Mouse (Mus musculus) kidney, adult 11 months (tissue): ENCODE data around the gene Kif26b.

Experiments
- DNase-seq: peaks from one replicate; pipeline ENCODE4 v3.0.0; 2022

The Kif26b gene

GRCm38 (mm10) chr1:178667808-178668207 lies 138.9 kb downstream of the Kif26b start:
- no peak for DNase-seq

DNA sequence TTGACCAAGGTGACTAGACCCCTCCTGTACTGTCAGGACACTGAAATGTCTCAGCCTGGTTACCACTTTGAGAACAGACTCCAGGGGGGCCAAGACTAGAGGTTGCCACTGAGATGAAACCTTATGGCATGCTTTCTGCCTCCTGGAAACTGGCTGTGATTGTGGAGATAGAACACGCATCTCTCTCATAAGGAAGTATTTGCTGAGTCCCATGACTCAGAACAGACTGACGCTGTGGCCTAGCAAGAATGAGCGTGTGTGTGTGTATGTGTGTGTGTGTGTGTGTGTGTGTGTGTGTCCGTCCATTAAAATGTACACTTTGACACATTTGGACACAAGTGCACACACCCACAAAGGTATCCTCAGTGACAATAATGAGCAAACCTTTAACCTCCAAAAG lies 140.0 kb downstream of the Kif26b start:
- DNase-seq: peak; percentile 10

GRCm38 (mm10) chr1:178673051-178673450 lies 144.1 kb downstream of the Kif26b start:
- DNase-seq: no peak

GRCm38 (mm10) chr1:178673506-178673905 lies 144.6 kb downstream of the Kif26b start:
- DNase-seq: no peak

GRCm38 (mm10) chr1:178675542-178676252 lies 146.8 kb downstream of the Kif26b start:
- DNase-seq: no peak

DNA sequence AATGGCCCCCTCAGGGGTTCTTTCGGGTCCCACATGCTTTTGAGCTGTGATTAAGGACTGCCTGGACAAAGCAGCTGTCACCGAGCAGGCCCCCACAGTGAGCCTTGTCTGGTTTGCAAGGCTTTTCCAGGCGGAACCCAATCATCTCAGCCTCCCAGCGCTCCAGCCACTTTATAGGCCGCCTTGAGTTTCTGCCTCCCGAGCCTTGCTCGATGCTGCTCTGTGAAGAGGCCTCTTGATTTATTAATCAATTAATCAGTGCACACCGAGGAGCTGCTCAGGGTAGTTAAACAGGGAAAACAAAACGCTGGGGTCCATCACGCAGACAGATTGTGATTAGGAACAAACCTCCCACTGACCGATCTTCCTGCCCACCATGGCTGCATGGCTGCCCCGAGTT lies 148.2 kb downstream of the Kif26b start:
- DNase-seq: no peak

GRCm38 (mm10) chr1:178677630-178678221 lies 148.8 kb downstream of the Kif26b start:
- DNase-seq: no peak

GRCm38 (mm10) chr1:178683631-178684030 lies 154.7 kb downstream of the Kif26b start:
- DNase-seq: peak; percentile 14

DNA sequence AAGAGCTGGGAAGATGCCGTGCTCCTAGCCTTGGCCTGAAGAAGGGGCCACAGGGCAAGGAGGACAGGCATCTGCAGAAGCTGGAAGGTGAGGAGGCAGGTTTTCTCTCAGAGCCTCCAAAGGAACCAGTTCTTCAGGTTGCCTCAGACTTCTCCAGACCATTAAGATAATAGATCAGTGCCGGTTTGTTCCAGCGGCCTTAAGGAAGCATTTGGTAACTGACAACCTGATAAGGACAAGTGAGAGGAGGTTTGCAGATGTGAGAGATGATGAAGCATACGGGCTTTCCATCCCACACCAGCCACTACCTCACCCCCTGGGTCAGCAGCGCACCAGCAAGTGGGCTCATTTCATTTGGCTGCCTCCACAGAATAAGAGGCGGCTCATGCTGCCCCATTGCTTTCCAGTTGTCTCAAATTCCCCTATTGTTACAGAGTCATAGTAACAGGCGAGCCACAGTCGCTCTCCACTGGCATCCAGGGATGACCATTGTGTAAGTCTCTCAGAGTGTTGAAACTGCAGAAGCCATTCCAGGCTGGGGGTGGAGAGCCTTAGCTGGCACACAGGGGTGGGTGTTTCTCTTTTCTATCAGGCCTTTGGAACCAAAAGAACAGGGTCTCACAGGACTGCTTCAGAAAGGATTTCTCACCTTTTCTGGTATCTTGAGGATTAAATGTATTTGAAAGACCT lies 156.2 kb downstream of the Kif26b start:
- DNase-seq: no peak

DNA sequence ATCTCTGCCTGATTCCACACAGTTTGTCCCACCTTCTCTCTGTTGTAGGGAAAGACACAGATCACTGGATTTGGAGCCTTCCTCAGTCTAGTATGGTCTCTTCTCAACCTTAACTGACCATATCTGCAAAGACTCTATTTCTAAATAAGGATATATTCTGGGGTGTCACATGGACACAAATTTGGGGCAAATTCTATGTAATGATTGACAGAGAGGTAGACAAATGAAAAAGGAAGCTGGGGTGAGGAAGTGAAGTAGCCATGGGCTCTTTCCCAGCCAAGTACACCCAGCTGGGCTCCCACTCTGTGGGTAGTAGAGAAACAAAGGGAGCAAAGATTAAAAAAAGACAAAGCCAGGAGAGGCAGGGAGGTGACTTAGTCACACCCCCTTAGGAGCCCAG lies 158.0 kb downstream of the Kif26b start:
- no peak for DNase-seq

- no peak for DNase-seq
These were observed 160.6 kb downstream of the Kif26b start for GRCm38 (mm10) chr1:178689512-178689911.

- no peak for DNase-seq
These were observed 162.8 kb downstream of the Kif26b start for GRCm38 (mm10) chr1:178691679-178692078.

DNA sequence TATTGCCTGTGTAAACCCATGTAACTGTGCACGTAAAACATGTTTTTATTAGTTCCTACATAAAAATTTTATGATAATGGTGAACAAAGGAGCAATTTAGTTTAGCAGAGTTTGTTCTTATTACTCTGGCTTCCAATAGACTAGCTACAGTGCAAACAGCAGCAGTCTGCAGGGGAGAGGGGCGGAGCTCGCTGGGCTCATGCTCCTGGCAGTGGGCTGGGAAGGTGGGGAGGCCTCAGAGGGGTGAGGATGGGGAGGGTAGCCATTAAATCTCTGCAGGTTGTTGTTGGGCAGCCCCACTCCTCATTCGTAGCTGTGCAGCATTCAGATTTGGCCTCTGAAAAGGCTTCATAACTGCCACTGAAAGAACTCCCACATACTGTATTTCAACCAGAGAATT lies 171.2 kb downstream of the Kif26b start:
- DNase-seq: no peak

- DNase-seq: no peak
These were observed 174.6 kb downstream of the Kif26b start for GRCm38 (mm10) chr1:178703496-178703895.

GRCm38 (mm10) chr1:178707925-178708351 lies 179.0 kb downstream of the Kif26b start:
- peak; percentile 15 for DNase-seq

GRCm38 (mm10) chr1:178708356-178708755 lies 179.4 kb downstream of the Kif26b start:
- no peak for DNase-seq

DNA sequence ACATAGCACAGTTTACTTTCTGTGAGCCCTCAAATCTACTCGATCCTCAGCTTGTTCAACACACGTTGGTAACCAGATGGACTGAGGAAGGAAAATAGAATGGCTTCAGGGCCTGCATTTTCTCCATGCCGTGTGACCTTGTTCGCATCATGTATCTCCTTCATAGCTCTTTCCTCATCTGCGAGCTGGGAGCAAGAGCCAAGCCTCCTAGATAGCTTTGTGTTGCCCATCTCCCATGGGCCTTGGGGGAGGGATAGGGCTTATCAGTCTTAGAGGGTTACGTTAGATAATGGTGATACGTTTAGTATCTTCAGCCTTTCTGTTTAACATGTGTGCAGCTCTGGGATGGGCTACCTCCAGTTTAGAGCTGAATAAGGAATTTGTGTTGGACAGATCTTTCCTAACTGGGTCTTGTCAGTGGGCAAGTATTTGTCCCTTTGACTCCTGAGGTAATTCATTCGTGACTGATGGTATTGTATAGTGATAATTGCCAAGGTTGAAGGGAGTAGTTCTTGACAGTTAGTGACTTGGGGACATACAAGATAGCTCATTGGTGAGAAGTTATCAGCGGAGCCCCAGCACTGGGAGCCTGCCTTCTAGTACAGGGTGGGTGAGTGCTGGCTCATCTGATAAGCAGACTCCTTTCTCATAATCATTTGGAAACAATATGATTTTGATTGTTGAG lies 183.4 kb downstream of the Kif26b start:
- DNase-seq: no peak

DNA sequence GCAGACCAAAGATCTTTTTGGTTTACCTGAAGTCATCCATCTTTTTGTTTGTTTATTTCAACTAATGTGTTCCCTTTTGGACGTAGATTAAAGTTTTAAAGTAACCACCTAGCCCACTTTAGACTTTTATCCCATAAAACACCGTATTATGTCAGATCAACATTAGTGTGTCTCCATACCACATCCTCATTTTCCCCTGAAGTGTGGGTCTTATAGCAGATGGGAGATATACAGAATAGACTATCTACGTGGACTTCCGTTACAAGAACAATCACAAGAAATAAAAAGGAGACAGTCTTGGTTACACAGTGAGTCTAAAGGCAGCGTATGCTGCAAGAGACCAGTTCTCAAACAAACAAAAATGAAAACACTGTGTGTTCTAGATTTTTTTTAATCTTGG lies 185.3 kb downstream of the Kif26b start:
- DNase-seq: no peak

DNA sequence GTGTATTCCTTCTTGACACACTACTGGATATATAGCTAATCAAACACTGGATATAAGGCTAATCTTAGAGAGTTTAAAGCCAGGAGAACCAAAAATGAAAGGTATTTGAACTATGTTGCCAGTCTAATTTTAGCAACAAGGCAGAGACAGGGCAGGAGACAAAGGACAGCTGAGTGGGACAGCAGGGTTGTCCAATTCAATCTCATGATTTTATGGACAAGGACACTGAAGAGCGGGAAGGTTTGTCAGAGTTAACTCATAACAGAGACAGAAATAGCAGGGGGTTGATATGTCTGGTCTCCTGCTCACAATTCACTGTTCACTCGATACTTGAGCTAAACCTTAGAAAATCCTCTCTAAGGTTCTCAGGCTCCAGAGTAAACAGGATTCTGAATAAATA lies 187.5 kb downstream of the Kif26b start:
- DNase-seq: no peak

GRCm38 (mm10) chr1:178720821-178721220 lies 191.9 kb downstream of the Kif26b start:
- no peak for DNase-seq

GRCm38 (mm10) chr1:178722793-178723192 lies 193.9 kb downstream of the Kif26b start:
- no peak for DNase-seq

DNA sequence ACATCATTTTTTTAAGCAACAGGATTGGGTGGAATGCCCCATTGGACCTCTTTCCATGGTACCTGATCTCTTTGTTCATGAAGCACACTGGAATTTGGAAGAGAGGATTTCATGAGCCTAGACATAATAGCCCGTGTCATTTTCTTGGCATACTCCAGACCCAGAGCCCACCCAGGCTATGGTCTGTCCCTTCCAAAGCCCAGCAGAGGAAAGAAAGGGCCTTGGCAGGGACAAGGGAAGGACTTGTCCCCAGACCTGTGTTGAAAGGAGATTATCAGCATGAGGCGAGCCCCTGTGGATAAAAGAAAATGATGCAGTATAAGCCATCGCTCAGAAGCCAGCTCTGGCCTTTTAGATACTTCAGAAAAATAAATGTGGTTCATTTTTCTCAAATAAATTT lies 196.6 kb downstream of the Kif26b start:
- DNase-seq: no peak

DNA sequence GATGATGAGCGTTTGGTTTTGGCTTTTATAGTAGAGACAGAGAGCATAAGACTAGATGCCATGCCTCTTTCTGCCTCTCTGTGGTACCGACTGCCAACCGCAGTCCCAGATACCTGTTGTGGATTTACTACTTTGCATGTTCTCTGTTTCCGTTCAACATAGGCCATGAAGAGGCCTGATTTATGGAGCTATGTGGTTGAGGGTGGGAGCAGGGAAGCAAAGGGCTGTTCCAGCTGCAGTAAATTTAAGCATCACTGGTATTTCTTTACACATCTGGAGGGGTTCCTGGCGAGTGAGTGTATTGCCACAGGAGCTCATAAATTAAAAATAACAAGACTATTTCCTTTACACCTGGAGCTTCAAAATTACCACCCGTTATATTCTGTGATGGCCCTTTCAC lies 199.3 kb downstream of the Kif26b start:
- DNase-seq: no peak

- DNase-seq: no peak
These were observed 201.3 kb downstream of the Kif26b start for GRCm38 (mm10) chr1:178730271-178730670.
